Mouse (Mus musculus) urinary bladder, postnatal 10 days (tissue): Measurements from ENCODE around the gene Nhlrc2.

Source experiments
- DNase-seq: peaks from one replicate; pipeline ENCODE4 v3.0.0; 2022; ENCODE audit warnings: low spot score

Gene Nhlrc2

DNA sequence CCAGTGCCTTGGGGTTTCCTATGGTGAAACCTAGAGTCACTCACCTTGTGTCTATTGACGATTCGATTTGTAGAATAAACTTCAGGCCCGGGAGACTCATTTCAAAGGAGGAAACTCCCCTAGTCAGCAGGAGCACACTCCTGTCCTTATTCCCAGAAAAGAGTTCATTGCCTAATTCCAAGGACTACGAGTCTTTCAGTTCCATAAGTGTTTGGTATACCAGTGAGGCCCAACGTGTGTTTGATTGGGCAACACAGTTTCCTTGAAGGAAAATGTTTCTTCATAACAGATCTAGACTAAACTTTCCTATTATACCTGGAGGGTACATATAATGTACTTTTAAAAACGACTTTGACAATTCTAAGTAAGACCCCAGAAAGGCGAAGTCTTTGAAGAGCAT, 73.8 kb downstream of the Nhlrc2 start:
- no peak for DNase-seq

DNA sequence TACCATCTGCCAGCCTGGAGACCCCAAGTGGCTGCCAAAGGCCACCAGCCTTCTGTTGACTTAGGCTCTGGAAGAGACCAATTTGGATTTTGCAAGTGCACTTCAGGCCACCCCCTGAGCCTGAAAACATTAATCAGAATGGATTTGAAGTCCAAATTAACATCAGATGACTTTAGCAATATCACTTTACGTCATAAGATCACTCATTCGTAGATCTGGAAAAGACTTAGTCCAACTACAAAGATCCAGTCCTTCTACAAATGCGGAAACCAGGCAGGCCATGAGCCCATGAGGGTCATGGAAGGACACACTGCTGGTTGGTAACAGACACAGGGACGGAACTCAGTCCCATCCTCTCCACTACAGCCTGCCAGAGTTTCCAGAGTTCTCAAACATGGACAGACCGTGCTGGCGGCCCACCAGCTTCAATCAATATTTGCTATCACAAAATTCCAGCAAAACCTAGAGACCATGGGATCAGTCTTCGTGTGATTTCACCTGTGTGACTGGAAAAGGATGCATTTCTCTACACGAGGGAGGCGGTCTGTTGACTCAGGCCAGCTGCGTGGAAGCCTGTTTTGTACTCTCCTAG, 79.9 kb downstream of the Nhlrc2 start:
- DNase-seq: no peak

DNA sequence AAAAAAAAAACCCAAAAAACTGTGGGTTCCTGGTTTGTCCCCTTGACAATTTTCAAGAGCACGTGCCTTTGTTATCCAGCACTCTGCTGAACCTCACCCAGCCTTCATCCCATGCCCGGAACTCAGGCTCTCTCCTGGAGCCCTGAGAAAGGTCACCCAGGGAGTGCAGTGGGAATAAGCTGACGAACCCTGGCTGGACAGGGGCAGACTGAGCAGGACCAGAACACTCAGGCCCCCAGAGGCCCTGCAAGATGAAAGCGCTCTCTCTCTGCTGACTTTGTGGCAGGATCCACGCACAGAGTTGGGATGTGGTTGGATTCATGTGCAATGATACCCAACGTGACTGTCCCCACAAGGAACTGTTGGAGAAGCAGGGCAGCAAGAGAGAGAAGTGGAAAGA, 81.6 kb downstream of the Nhlrc2 start:
- DNase-seq: no peak

DNA sequence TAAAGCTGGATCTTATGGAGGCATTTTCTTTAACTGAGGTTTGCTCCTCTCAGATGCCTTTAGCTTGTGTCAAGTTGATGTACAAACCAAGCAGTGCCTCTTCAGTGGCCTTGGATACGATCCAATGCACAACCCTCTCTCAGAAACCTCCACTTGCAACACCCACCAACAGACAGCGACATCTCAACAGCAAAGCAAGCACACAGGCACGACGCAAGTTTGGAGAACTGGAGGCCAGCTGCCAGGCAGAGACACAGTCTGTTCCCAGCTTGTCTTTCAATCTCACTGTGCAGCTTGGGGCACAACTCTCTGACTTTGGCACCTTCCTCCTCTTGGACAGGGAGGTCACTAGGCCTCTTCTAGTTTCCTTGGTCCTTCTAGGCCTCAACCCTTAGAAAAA, 83.0 kb downstream of the Nhlrc2 start:
- no peak for DNase-seq

DNA sequence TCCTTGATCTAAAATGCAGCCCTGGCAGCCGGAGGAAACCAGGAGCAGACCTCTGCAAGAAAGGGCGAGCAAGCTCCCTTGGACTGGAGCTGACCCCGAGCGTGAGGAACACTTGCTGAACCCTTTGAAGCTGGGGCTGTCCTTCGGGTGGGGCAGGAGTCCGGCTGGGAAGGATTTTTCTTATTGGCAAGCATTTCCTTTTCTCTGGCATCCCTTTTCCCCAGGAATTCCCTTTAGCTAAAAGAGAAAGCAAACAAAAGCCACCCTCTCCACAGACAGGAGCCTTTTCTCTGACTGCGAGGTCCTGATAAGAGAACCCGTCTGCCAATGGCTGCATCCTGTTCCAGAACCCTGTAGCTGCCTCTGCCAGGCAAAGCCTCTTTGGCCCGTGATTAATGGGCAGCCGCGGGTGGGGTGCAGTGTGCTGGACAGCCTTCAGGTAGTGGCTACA, 83.4 kb downstream of the Nhlrc2 start:
- DNase-seq: no peak

DNA sequence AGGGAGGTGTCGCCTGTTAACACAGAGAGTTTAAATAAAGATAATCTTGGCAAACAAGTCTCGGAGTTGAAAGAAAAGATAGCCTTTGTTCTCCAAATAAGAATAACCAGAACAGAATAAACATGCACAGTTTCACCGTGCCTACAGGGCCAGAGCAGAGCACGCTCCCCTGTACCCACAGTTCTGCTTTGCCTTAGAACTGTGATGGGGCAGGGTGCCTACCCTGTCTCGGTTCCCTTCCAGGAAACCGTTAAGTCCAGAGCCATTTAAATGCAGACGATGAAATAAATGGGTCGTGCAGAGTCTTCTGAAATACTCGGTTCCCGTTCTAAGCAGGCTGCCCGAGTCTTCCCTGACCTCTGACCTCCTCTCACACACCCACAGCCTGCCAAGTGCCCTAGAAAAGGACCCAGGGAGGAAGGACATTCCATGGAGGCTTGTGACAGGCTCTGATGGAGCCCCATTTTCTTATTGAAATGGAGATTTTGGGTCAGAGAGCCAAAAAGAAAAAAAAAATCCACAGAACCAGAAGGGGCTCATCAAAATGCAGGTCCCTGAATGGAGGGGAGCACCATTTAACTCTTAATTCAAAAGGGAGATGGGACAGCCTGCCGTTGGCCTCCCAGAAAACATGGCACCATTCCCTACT, 89.1 kb downstream of the Nhlrc2 start:
- no peak for DNase-seq

DNA sequence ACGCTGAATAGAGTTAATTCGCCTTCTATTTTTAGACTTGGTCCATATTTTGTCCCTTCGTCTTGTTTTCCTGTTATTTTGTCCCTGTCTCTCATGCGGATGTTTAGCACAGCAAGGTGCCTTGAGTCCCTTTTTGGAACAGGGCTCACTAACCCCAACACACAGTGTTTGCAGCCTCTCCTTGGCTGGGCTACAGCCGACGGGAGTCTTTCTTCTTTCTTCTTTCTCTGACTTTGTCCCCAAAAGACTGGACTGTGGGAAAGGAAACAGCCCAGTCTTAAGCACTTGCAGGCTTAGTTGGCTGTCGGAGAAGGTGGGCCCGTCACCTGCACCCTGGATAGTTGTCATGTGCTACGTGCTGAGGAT, 89.6 kb downstream of the Nhlrc2 start:
- DNase-seq: no peak

DNA sequence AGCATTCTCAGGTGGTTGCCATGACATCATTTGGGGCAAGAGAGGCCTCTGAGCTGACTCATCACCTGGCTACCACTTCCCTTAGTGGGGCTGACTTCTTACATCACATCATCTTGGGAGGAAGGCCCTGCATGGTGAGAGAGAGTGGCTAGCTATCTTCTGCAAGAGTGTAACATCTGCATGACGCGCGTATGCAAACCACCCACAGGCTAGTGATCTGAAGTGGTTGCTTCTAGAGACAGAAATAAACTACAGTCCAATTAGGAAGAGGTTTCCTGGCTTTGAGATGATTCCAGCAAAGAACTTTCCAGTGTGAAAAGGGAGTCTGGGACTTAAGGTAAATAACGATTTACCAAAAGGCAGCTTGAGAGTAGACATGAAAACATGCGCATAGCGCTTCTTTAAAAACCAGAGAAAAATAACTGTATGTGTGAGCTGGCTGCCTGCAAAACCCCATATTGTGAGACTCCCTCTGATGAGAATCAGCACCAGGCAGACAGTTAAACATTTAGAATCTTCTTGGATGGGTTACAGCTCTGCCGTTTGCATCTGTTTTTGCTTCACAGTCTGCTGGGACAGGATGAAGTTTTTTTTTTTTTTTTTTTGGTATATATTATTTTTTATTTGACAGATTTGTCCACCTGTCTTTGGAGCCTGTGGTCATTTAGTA, 99.5 kb downstream of the Nhlrc2 start:
- no peak for DNase-seq

DNA sequence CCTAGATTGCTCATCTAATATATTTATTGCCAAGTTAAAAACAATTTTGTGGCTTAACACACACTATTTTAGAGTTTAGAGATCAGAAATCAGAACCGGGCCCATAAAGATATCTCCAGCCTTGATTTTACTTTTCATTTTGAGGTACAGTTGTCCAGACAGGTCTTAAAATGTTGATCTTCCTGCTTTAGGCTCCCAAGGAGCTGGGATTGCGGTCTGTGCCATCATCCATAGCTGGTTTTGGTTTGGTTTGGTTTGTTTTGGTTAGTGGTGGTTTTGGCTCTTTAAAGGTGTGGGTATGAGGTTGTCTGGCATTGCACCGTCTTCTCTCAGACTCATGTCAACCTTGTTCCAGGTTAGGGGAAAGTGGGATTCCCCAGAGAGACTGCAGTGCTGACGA, 103.2 kb downstream of the Nhlrc2 start:
- no peak for DNase-seq

DNA sequence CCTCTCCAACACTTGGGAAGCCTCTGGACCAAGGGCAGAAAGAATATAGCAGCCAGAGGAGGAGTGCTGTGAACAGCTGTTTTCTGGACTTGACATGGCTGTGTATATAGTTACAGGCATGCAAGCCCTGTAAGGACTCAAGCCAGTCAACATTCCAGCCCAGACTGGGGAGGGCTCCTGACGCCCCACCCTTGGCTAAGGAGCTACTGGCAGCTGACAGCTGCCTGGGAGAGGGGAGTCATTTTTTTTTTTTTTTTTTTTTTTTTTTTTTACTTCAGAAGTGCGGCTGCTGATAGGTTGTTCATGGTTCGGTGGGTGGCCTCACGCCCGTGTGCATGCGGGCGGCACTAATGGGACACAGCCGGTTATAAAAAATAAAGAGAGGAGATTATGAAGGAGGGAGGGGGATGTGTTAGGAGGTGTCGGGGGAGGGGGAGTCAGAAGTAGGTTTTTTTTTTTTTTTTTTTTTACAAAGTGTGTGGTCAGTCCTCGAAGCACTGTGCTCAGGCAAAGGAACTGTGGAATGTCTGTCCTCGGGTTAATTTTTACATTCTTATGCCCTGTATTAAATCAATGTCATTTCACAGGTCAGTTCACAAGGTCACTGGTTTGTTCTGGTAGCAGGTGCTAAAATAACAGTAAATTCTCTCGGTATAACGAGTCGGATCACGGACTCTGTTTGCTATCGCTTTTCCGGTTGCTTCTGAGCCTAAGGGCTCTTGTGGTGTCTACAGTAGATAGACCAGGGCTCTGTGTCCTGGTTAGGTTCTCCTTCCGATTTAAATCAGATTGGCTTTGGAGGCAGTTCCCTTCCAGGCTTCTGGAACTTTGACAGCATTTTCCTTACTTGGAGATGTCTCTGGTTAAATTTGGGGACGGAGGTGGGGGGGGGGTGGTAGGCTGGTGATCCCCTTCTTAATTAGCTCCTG, 104.2 kb downstream of the Nhlrc2 start:
- DNase-seq: no peak
